Mouse (Mus musculus) liver, adult 2 months (tissue): ENCODE data around the gene Pgp. TPM values are rescaled to one million over a fixed set of nuclear protein-coding genes. Genes with fewer than 3 reads are reported as not detected.

ENCODE experiments used
- DNase-seq: peaks from one replicate; pipeline ENCODE4 v3.0.0-alpha.2; 2011; ENCODE audit warnings: low read depth, low spot score; ENCODE audit errors: extremely low read depth
- H3K27ac ChIP-seq: fragments of 200-500 bp; replicated peaks from 2 replicates; pipeline ENCODE4 v1.5.1; 2012; ENCODE audit warnings: low read depth, mild to moderate bottlenecking, control low read depth, inconsistent platforms, low read length; ENCODE audit not compliant: insufficient read depth
- H3K27me3 ChIP-seq: fragments of 200-500 bp; 2 replicates; pipeline ENCODE4 v1.6.1; 2012; ENCODE audit warnings: mild to moderate bottlenecking, moderate library complexity, low read length, inconsistent platforms; ENCODE audit not compliant: control insufficient read depth, insufficient read depth
- H3K36me3 ChIP-seq: fragments of 200-500 bp; 2 replicates; pipeline ENCODE4 v1.6.1; 2012; ENCODE audit warnings: low read length, inconsistent platforms; ENCODE audit not compliant: control insufficient read depth, insufficient read depth
- H3K4me1 ChIP-seq: fragments of 200-500 bp; 2 replicates; pipeline ENCODE4 v1.6.1; 2011; ENCODE audit warnings: low read length; ENCODE audit not compliant: control insufficient read depth, insufficient read depth
- H3K4me3 ChIP-seq: fragments of 200-500 bp; 2 replicates; pipeline ENCODE4 v1.5.1; 2011; ENCODE audit warnings: low read depth, mild to moderate bottlenecking, control low read depth, low read length, moderate library complexity; ENCODE audit not compliant: insufficient read depth
- H3K79me2 ChIP-seq: fragments of 200-500 bp; 2 replicates; pipeline ENCODE4 v1.6.1; 2012; ENCODE audit warnings: inconsistent platforms, mild to moderate bottlenecking, low read length, moderate library complexity; ENCODE audit not compliant: control insufficient read depth, insufficient read depth
- H3K9ac ChIP-seq: fragments of 200-500 bp; 2 replicates; pipeline ENCODE4 v1.6.1; 2012; ENCODE audit warnings: low read depth, mild to moderate bottlenecking, control low read depth, inconsistent platforms, low read length
- CTCF ChIP-seq: fragments of 200-500 bp; IDR thresholded peaks from 2 replicates; pipeline ENCODE4 v1.5.1; 2011; ENCODE audit warnings: low read depth, low read length, control low read depth
- POLR2A ChIP-seq: fragments of 200-500 bp; IDR thresholded peaks from 2 replicates; pipeline ENCODE4 v1.6.1; 2011; ENCODE audit warnings: low read length, control low read depth; ENCODE audit not compliant: insufficient read depth; ENCODE audit errors: extremely low read depth
- WGBS: fragments of 180-500 bp; shearing (Covaris S2); methylation state at CpG from one replicate; pipeline ENCODE4 v1.1.7; 2018; 5-methylcytosine and 5-hydroxymethylcytosine counted together
- polyA plus RNA-seq: library from polyadenylated mRNA; depleted of rRNA; stranded (reverse); fragments of >200 nt; gene quantifications from 2 replicates; pipeline ENCODE4 v1.2.3, GENCODE M21; 2012
- total RNA-seq: library from RNA; depleted of rRNA; stranded (reverse); fragments of >200 nt; gene quantifications from 2 replicates; pipeline ENCODE4 v1.2.3, GENCODE M21; 2014

The Pgp gene
- total and polyA plus RNA-seq, 2 experiments, result 9.2 to 25.8 TPM

- no peak overlapping the region for H3K9ac ChIP-seq
- WGBS, result 36% methylated on average over 36 of the region's 36 CpGs
These were observed 36.3 kb downstream of the Pgp start for GRCm38 (mm10) chr17:24506332-24507070.

GRCm38 (mm10) chr17:24507129-24507664 is 37.0 kb downstream of the Pgp start:
- H3K27me3 ChIP-seq, result no peaks in the 10 kb centered on the region
- DNase-seq, result no peak
- no peaks in the 10 kb centered on the region for H3K4me1 ChIP-seq
- no peak overlapping the region for H3K27ac ChIP-seq
- 41% methylated on average over 19 of the region's 19 CpGs for WGBS
- H3K4me3 ChIP-seq, result no peak overlapping the region
- TF ChIP-seq CTCF, result no peak
- peaks cover 10% of the 10 kb centered on the region; the same call in 1 of the 2 replicates for H3K36me3 ChIP-seq
- no peak overlapping the region for H3K9ac ChIP-seq
- H3K79me2 ChIP-seq, result no peaks in the 10 kb centered on the region

More at GRCm38 (mm10) chr17:24506332-24507070, 36.3 kb downstream of the Pgp start:
- Histone ChIP-seq H3K36me3 (peaks cover 10% of the 10 kb centered on the region; the same call in 1 of the 2 replicates), H3K27ac (no peak overlapping the region), H3K4me1 (no peaks in the 10 kb centered on the region), H3K27me3 (no peaks in the 10 kb centered on the region), H3K79me2 (no peaks in the 10 kb centered on the region), H3K4me3 (no peak overlapping the region)
- DNase-seq, result no peak
- TF ChIP-seq CTCF (no peak), POLR2A (no peak)

- Histone ChIP-seq H3K9ac (no peak overlapping the region), H3K27me3 (no peaks in the 10 kb centered on the region), H3K27ac (no peak overlapping the region), H3K4me3 (no peak overlapping the region), H3K4me1 (no peaks in the 10 kb centered on the region), H3K79me2 (no peaks in the 10 kb centered on the region), H3K36me3 (peaks cover 10% of the 10 kb centered on the region; the same call in 1 of the 2 replicates)
- DNase-seq, result no peak
- WGBS, result 91% methylated on average over 12 of the region's 12 CpGs
- TF ChIP-seq CTCF, result no peak
These were observed 37.7 kb downstream of the Pgp start for GRCm38 (mm10) chr17:24507806-24508460.

GRCm38 (mm10) chr17:24513609-24514008 is 43.4 kb downstream of the Pgp start:
- Histone ChIP-seq H3K36me3 (peaks cover 17% of the 10 kb centered on the region), H3K9ac (no peak overlapping the region), H3K79me2 (no peaks in the 10 kb centered on the region), H3K27me3 (no peaks in the 10 kb centered on the region), H3K4me1 (no peaks in the 10 kb centered on the region), H3K27ac (no peak overlapping the region), H3K4me3 (no peak overlapping the region)
- WGBS, result 73% methylated on average over 5 of the region's 5 CpGs
- TF ChIP-seq CTCF (peak; percentile 63), POLR2A (no peak)
- DNase-seq, result peak; percentile 8

GRCm38 (mm10) chr17:24514270-24515257 is 44.4 kb downstream of the Pgp start:
- no peak for DNase-seq
- Histone ChIP-seq H3K27ac (peak overlapping the region; percentile 32), H3K4me3 (peak overlapping the region; percentile 11; the same call in 1 of the 2 replicates), H3K27me3 (no peaks in the 10 kb centered on the region), H3K9ac (0 out of 2 replicates have a peak overlapping the region, but pooled peaks have one; percentile 2), H3K36me3 (peaks cover 15% of the 10 kb centered on the region), H3K4me1 (no peaks in the 10 kb centered on the region), H3K79me2 (no peaks in the 10 kb centered on the region)
- WGBS, result 85% methylated on average over 24 of the region's 24 CpGs
- TF ChIP-seq POLR2A (no peak), CTCF (no peak)
